Mouse (Mus musculus): ENCODE data around the gene Hoxd3. TPM values are rescaled to one million over a fixed set of nuclear protein-coding genes. Genes with fewer than 3 reads are reported as not detected.

Gene Hoxd3
- polyA plus RNA-seq, 1 experiment from 2014 or later: 15.8 TPM

DNA sequence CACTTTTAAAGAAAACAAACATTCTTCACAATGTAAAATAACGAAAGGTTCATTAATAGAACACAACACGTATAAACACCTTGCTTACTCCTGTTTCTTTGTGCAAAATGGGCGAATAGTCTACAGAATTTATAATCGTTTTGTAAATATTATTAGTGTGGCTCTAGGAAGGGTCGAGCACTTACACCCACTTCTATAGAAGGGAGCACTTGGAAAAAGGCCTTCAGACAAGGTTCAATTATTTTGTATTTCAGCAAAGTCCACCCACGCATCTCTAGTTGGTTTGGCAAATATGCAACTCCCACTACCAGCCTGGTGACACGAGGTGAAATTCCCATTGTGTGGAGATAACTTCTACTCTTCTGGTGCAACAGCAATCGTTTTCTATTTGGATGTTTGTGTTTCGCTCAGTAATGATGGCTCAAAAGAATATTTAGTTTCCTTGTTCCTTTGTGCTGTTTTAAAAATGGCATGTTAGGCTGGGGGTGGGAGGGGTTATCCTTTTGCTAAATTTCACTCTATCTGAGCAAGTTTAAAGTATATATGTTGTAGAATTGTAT, 36.8 kb downstream of the Hoxd3 start:
- H3K36me3 ChIP-seq: no peaks in the 10 kb centered on the region
- no peak overlapping the region for H3K4me3 ChIP-seq (replicated peaks)
- H3K9ac ChIP-seq: no peak overlapping the region
- no peak overlapping the region for H3K27ac ChIP-seq
- 17% methylated on average over 9 of the region's 9 CpGs for WGBS
- no peaks in the 10 kb centered on the region for H3K9me3 ChIP-seq
- H3K27me3 ChIP-seq (replicated peaks): peaks cover 99% of the 10 kb centered on the region
- no peak for ATAC-seq (ENCODE audit: insufficient read depth, low FRiP score, low read depth)
- peaks cover 27% of the 10 kb centered on the region for H3K4me1 ChIP-seq
- H3K4me2 ChIP-seq: no peak overlapping the region

DNA sequence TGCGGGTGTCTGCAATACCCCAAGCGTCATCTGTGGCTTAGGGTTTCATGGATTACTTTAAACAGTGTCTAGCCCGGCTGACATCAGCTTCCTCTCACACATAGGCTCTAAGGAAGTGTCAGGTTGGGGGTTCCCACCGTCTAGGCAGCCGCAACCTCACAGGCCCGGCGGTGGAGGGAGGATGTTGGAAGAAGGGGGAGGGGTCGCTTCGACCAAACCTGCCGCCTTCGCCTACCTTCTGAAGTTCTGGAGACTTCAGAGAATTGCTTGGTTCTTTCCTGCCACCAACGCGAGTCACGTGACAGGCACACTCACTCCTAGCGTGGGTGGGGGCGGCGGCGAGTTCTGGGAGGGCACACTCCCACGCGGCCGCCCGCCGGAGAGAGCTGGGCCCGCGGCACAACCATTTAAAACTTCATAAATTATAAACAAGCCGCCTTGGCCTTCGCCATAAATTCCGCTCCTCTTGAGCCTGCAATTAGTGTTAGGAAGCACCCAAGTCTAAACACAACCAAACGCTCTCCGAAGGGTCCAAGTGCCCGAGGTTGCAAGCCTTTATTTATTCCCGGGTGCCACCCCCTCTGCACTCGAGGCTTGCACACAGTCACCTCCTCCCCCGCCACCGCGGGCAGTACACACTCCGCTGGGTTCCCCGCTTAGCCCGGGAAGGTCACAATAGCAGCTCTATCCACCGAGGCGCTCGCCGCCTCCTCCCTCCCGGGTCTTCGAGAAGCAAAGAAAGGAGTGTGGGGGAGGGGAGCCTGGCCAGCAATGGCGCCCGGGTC, 37.8 kb downstream of the Hoxd3 start:
- Histone ChIP-seq H3K9me3 (no peaks in the 10 kb centered on the region), H3K27ac (no peak overlapping the region), H3K4me3 (replicated peaks) (peak overlapping the region; percentile 24), H3K36me3 (no peaks in the 10 kb centered on the region), H3K27me3 (replicated peaks) (peaks cover 99% of the 10 kb centered on the region), H3K9ac (no peak overlapping the region), H3K4me1 (peaks cover 27% of the 10 kb centered on the region), H3K4me2 (peak overlapping the region; percentile 47)
- ATAC-seq (ENCODE audit: insufficient read depth, low FRiP score, low read depth): no peak
- 1% methylated on average over 47 of the region's 47 CpGs for WGBS

DNA sequence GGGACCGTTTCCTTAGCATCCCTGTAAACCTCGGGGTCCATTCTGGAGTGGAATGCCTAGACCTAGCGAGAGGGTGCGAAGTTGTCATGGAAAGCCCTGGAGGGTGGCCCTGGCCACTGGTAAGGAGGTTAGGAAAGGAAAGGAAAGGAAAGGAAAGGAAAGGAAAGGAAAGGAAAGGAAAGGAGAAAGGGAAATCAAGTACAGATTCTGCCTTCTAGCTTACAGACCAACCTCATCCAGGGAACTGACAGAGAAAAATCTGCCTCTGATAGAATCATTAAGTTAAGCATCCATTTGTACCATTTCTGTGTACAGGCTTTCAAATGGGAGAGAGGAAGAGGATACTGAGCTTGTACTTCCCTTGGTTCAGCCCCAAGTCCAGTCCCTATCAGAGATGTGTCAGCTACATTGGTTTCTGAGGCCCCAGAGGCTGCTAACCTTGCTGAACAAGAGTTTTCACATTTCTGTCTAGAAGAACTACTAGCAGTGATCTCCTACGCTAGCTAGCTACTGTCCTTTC, 39.1 kb downstream of the Hoxd3 start:
- Histone ChIP-seq H3K4me1 (peaks cover 27% of the 10 kb centered on the region), H3K4me3 (replicated peaks) (no peak overlapping the region), H3K4me2 (no peak overlapping the region), H3K36me3 (no peaks in the 10 kb centered on the region), H3K9me3 (no peaks in the 10 kb centered on the region), H3K9ac (no peak overlapping the region), H3K27me3 (replicated peaks) (peaks cover 90% of the 10 kb centered on the region), H3K27ac (no peak overlapping the region)
- no peak for ATAC-seq (ENCODE audit: insufficient read depth, low FRiP score, low read depth)
- WGBS: 43% methylated on average over 5 of the region's 5 CpGs

DNA sequence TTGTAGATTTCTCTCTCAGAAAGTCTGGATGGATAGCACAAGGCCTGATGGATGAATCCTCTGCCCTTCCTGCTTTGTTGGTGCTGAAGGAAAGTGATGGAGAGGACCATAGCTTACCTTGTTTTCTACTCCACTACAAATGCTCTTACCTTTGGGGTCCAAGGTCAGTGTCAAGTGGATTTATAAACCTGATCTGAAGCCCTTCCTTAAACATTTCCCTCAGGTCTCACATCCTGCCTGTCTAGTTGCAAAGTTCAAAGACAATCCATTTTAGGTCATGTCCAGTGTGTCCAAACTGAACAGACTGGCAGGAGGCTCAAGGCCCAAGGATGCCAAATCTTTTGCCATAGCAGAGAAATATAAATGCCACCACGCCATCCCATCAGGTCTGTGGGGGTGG, 40.1 kb downstream of the Hoxd3 start:
- peaks cover 84% of the 10 kb centered on the region for H3K27me3 ChIP-seq (replicated peaks)
- H3K4me3 ChIP-seq (replicated peaks): no peak overlapping the region
- WGBS: 90% methylated on average over 1 of the region's 1 CpGs
- H3K4me2 ChIP-seq: no peak overlapping the region
- ATAC-seq (ENCODE audit: insufficient read depth, low FRiP score, low read depth): no peak
- H3K9ac ChIP-seq: no peak overlapping the region
- H3K9me3 ChIP-seq: no peaks in the 10 kb centered on the region
- no peak overlapping the region for H3K27ac ChIP-seq
- peaks cover 21% of the 10 kb centered on the region for H3K4me1 ChIP-seq
- no peaks in the 10 kb centered on the region for H3K36me3 ChIP-seq

DNA sequence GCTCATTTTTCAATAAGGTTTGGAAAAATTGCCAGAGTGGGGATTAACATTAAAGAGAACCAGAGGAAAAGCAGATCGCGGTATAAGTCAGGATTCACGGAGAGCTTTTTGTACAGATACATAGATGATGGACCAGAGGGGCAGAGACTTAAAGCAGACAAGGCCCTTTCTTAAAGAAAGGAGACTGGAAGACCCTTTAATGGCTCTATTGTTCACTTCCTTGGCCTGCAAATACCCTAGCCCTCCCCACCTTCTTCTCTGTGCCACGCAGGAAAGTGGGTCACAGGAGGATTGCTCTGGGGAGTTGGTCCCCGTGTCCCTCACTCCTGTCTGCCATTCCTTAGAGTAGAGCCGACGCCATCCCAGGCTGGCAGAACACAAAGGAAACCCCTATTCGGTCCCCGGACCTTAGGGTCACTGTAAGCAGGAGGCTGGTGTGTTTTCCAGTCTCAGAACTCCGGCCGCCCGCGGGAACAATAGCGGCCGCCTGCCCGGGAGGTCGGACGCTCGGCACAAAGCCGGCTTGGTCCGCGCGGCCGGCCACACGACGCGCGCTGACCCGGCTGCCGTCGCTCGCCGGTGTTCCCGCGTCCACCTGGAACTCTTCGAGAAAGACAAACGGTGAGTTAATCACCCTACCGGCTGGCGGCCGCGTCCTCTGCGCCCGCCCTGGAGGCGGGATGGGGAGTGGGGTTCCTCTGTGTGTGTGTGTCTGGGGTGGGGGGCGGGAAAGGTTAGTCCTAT, 40.9 kb downstream of the Hoxd3 start:
- no peak overlapping the region for H3K27ac ChIP-seq
- ATAC-seq (ENCODE audit: insufficient read depth, low FRiP score, low read depth): no peak

DNA sequence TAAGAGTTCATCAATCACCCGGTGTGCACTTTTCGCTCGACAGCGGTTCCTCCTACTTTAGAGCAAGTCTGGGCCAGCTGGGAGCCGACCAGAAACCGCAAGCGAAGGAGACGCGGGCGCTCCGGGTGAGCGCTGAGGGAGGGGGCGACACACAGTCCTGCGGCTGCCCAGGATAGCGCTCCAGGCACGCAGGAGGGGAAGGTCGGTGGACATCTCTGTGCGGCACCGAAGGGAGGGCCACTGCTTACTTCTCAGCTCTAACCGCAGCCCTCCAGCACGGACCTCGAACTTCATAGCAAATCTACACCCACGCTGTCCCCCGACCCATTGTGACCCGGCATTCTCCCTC, 41.4 kb downstream of the Hoxd3 start:
- ATAC-seq (ENCODE audit: insufficient read depth, low FRiP score, low read depth): no peak
- 3% methylated on average over 25 of the region's 25 CpGs for WGBS
- Histone ChIP-seq H3K9me3 (no peaks in the 10 kb centered on the region), H3K27ac (no peak overlapping the region), H3K36me3 (no peaks in the 10 kb centered on the region), H3K9ac (no peak overlapping the region), H3K4me1 (peaks cover 18% of the 10 kb centered on the region), H3K27me3 (replicated peaks) (peaks cover 74% of the 10 kb centered on the region), H3K4me3 (replicated peaks) (peak overlapping the region; percentile 22), H3K4me2 (peak overlapping the region; percentile 54)

More for the DNA sequence above, 40.9 kb downstream of the Hoxd3 start:
- Histone ChIP-seq H3K9ac (no peak overlapping the region), H3K9me3 (no peaks in the 10 kb centered on the region), H3K4me3 (replicated peaks) (peak overlapping the region; percentile 22), H3K27me3 (replicated peaks) (peaks cover 79% of the 10 kb centered on the region), H3K4me2 (peak overlapping the region; percentile 54), H3K4me1 (peaks cover 18% of the 10 kb centered on the region), H3K36me3 (no peaks in the 10 kb centered on the region)
- WGBS: 3% methylated on average over 45 of the region's 45 CpGs

DNA sequence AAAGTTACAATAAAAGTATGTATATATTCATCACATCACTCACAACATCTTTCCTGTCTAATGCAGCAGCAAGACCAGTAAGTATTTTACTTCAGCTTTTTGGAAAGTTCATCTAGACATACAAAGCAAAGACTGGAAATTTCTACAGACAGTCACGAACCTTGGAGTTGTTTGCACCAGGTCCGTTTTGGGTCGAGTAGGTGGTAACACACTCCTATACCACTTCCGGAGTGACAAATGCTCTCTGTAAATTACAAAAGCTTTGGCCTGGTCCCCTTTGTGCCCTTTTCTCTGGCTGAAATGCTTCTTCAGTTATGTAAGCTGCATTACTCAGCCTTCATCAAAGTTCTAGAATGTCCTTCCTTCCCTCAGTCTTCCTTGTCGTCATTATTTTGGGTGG, 42.0 kb downstream of the Hoxd3 start:
- Histone ChIP-seq H3K27ac (no peak overlapping the region), H3K4me3 (replicated peaks) (no peak overlapping the region), H3K4me2 (no peak overlapping the region), H3K9ac (no peak overlapping the region), H3K9me3 (no peaks in the 10 kb centered on the region), H3K27me3 (replicated peaks) (peaks cover 75% of the 10 kb centered on the region), H3K4me1 (peaks cover 18% of the 10 kb centered on the region), H3K36me3 (no peaks in the 10 kb centered on the region)
- ATAC-seq (ENCODE audit: insufficient read depth, low FRiP score, low read depth): no peak
- 34% methylated on average over 5 of the region's 5 CpGs for WGBS

DNA sequence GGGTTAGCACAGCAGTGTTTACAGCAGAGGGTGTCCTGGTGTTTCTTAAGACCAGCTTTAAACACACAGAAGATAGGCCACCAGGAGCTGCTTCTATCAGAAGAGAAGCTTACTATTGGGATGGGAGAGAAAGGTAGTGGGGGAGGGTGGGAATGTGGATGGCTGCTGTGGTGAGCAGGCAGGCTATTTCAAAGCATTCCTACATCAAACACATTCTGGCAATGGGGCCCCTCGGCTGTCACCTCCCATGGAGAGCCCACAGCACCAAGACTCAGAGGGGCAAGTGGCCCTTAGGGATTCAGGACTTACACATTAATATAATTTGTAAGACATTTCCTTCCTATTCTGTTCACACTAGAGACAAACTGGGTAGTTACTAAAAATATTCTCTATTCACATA, 48.4 kb downstream of the Hoxd3 start:
- no peak for ATAC-seq (ENCODE audit: insufficient read depth, low FRiP score, low read depth)
- Histone ChIP-seq H3K27ac (no peak overlapping the region), H3K27me3 (replicated peaks) (peaks cover 63% of the 10 kb centered on the region), H3K4me3 (replicated peaks) (no peak overlapping the region), H3K4me1 (peaks cover 16% of the 10 kb centered on the region), H3K4me2 (no peak overlapping the region), H3K9ac (no peak overlapping the region), H3K9me3 (no peaks in the 10 kb centered on the region), H3K36me3 (no peaks in the 10 kb centered on the region)
- 4% methylated on average over 1 of the region's 1 CpGs for WGBS

DNA sequence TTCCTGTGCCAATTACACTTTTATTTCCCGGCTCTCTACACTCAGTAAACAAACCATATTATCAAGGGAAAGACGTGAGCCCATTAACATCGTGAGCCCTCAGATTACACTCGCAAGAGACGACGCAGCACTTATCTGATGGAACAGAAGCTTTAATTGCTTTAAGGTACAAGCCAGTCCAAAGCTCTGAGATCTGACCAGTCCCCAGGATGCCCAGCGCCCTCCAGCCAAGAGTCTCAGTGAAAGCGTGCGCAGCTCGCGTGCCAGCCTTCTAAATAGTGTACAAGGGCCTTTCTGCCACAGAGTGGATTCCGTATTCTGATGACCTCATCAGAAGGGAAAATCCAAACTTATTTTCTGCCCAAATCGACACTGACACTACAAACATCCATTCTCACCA, 50.2 kb downstream of the Hoxd3 start:
- 2% methylated on average over 13 of the region's 13 CpGs for WGBS
- peak overlapping the region; percentile 97 for H3K4me2 ChIP-seq
- H3K4me3 ChIP-seq (replicated peaks): no peak overlapping the region
- no peak overlapping the region for H3K27ac ChIP-seq
- ATAC-seq (ENCODE audit: insufficient read depth, low FRiP score, low read depth): no peak
- no peaks in the 10 kb centered on the region for H3K36me3 ChIP-seq
- H3K9ac ChIP-seq: no peak overlapping the region
- peaks cover 16% of the 10 kb centered on the region for H3K4me1 ChIP-seq
- no peaks in the 10 kb centered on the region for H3K9me3 ChIP-seq
- peaks cover 70% of the 10 kb centered on the region for H3K27me3 ChIP-seq (replicated peaks)

DNA sequence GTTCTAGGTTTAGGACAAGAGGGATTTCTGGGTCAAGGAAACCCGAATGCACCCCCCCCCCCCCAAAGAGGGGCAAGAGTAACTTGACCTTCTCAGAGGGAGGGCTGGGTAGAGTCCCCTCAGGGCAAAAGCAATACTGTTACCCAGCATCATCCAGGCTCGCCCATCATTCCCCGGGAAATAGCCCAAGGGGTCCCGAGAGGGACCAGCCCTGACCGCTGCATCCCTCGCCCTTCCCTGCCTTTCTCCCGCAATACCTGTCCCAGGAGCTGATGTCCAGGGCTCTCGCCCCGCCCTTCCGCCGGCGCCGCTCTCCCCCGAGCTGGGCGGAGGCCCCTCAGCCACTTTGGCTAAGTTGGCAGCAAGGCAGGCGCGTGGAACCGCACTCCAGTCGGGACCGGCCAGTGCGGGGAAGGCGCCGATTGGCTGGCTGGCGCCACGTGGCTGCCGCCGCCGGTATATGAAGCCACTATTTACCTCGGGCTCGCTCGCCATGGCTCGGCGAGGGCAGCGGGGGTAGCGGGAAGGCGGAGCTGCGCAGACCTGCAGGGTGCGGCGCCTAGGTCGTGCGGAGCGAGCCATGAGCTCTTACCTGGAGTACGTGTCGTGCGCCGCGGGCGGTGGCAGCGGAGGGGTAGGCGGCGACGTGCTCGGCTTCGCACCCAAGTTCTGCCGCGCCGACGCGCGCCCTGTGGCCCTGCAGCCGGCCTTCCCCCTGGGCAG, 51.0 kb downstream of the Hoxd3 start, which contains the start of gene Hoxd1:
Hoxd1 (plus strand) TSS at position 459 of the 723 bp plus-strand sequence.
- peak within 1 kb of the TSS; percentile 97 for H3K4me2 ChIP-seq
- no peak within 1 kb of the TSS for H3K9ac ChIP-seq
- H3K4me1 ChIP-seq: peaks cover 16% of the 10 kb centered on the region
- peak within 1 kb of the TSS; percentile 49 for H3K4me3 ChIP-seq (replicated peaks)
- H3K27me3 ChIP-seq (replicated peaks): peaks cover 68% of the 10 kb centered on the region
- H3K9me3 ChIP-seq: no peaks in the 10 kb centered on the region
- under 1% methylated on average over 57 of the region's 61 CpGs for WGBS
- 0 out of 2 replicates have a peak, but pooled peaks have one; percentile 18 for ATAC-seq (ENCODE audit: insufficient read depth, low FRiP score, low read depth)
- H3K27ac ChIP-seq: no peak within 1 kb of the TSS
- H3K36me3 ChIP-seq: no peaks in the 10 kb centered on the region

DNA sequence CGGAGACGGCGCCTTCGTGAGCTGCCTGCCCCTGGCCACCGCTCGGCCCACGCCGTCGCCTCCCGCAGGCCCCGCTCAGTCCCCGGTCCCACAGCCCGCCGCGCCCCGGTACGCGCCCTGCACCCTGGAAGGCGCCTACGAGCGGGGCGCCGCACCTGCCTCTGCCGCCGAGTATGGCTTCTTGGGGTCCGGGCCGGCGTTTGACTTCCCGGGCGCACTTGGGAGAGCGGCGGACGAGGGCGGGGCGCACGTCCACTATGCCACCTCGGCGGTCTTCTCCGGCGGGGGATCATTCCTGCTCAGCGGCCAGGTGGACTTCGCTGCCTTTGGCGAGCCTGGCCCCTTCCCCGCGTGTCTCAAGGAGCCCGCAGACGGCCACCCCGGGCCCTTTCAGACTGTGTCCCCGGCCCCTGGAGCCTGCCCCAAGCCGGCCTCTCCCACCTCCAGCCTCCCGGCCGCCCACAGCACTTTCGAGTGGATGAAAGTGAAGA, 51.6 kb downstream of the Hoxd3 start:
- Histone ChIP-seq H3K27ac (no peak overlapping the region), H3K27me3 (replicated peaks) (peaks cover 68% of the 10 kb centered on the region), H3K9ac (no peak overlapping the region), H3K4me2 (peak overlapping the region; percentile 97), H3K9me3 (no peaks in the 10 kb centered on the region), H3K36me3 (no peaks in the 10 kb centered on the region), H3K4me3 (replicated peaks) (peak overlapping the region; percentile 49), H3K4me1 (peaks cover 16% of the 10 kb centered on the region)
- ATAC-seq (ENCODE audit: insufficient read depth, low FRiP score, low read depth): no peak
- WGBS: 1% methylated on average over 48 of the region's 53 CpGs

Measured in stomach, embryonic 15.5 days (tissue).